Mouse (Mus musculus) frontal cortex, postnatal 25 days (tissue): Measurements from ENCODE around the gene Ccdc148.

ENCODE experiments used
- DNase-seq, 2 experiments: peaks; one replicate each; pipeline ENCODE4 v3.0.0; 2022; ENCODE audit warnings: low spot score in 2 of 2

Gene Ccdc148

DNA sequence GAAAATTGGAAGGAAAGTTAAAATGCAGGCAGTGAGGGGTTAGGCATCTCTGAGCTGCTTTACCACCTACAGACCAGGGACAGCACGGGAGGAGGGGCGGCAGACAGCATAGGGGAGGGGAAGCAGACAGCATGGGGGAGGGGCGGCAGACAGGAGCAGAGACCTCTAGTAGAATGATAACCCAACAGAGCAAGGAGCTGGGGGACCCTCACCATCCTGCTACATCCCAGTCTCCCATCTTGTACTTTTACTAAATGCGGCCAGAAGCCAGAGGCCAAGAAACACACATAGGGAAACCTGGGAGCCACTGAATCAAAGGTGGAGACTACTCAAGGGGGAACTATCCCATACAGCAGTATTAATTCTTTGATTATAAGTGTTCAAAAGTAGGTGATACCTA is 242.1 kb downstream of the Ccdc148 start:
- DNase-seq, result no peak

DNA sequence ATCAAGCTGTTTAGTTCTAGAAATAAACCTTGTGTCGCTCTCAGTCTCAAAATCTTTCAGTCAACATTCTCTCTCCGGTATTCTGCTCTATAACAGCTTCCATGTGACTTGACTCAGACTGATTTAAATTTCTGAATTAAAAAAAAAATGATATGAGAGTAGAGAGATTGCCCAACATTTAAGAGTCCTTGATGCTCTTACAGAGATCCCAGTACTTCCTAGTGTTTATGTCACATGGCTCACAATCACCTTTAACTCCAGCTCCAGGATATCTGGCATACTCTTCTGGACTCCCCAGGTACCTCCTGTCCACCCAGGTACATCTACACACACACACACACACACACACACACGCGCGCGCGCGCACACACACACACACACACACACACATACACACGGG is 248.1 kb downstream of the Ccdc148 start:
- no peak for DNase-seq

GRCm38 (mm10) chr2:58906814-58907516 is 253.5 kb downstream of the Ccdc148 start:
- no peak for DNase-seq

- DNase-seq, result no peak
Observed at GRCm38 (mm10) chr2:58905057-58905456, 255.4 kb downstream of the Ccdc148 start.

GRCm38 (mm10) chr2:58879876-58880275 is 280.6 kb downstream of the Ccdc148 start:
- DNase-seq, result no peak

DNA sequence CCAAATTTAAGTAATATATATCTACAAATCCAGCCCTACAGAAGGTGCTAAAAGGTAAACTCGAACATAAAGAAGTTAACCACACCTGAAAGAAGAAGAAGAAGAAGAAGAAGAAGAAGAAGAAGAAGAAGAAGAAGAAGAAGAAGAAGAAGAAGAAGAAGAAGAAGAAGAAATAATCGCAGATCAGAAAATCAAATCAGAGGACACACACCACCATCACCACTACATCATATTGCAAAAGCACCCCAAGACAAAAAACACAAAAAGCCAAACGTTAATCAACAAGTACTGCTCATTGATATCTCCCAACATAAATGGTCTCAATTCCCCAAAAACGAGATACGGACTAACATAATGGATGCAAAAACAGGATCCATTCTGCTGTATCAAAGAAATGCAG is 301.3 kb downstream of the Ccdc148 start, which contains the start of gene Gm11099:
Gene Gm11099, plus strand, starts transcription at position 301 of the 400 bp plus-strand sequence.
- no peak for DNase-seq

GRCm38 (mm10) chr2:58844499-58844898 is 316.0 kb downstream of the Ccdc148 start:
- no peak for DNase-seq

DNA sequence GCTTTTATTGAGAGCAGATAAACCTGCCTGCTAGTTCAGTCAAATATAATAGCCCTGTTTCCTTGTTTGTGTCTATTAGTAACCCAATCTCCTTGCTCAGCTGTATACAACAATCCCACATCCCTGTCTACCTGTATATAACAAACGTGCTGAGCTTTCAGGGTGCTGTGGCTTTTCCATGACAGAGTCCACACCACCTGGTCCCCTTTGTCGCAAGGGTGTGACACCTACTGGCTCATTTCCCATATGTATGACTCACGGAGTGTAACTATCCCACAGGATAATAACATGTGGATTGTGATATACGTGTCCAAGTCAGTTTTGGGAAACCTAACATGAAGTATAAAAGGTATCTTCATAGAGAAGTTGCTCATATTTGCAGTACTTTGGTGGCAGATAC is 318.0 kb downstream of the Ccdc148 start:
- DNase-seq, result no peak

GRCm38 (mm10) chr2:58841021-58841420 is 319.5 kb downstream of the Ccdc148 start:
- no peak for DNase-seq

- DNase-seq, result no peak
Observed at GRCm38 (mm10) chr2:58832253-58832980, 328.1 kb downstream of the Ccdc148 start.

GRCm38 (mm10) chr2:58829981-58830742 is 330.3 kb downstream of the Ccdc148 start:
- no peak for DNase-seq

GRCm38 (mm10) chr2:58828910-58829600 is 331.4 kb downstream of the Ccdc148 start:
- no peak for DNase-seq

DNA sequence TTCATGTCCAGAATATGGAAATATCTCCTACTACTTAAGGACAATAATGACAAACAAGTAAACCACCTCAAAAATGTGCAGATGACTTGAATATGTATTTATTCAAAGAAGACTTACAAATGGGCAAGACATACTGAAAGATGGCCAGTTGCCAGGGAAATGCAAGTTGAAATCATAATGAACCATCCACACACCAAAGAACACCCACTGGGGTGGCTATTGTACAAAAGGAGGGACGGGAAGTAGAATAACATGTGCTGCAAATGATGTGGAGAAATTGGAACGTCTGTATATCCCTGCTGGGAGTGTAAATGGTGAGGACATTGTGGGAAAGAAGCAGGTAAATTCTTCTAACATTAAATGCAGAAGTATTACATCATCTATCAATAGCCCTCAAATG is 347.5 kb downstream of the Ccdc148 start:
- no peak for DNase-seq

DNA sequence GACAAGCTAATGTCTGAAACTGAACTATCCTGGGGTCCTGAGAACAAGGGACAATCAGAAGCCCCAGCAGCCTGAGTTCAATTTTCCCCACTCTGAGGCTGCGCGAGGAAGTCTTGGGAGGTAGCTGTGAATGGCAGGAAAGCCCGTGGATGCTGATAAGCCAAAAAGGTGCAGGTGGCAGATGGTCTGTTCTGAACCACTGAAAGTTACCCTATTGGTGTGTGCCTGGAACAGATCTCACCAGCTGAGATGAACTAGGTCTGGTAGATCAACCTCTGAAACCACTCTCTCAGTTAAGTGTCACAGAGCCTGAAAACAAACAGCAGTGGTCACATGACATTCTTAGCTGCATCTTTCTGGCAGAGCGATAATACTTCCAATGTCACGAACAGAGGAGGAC is 360.9 kb downstream of the Ccdc148 start:
- DNase-seq, result no peak

- no peak for DNase-seq
Observed at GRCm38 (mm10) chr2:58799126-58799525, 361.4 kb downstream of the Ccdc148 start.

DNA sequence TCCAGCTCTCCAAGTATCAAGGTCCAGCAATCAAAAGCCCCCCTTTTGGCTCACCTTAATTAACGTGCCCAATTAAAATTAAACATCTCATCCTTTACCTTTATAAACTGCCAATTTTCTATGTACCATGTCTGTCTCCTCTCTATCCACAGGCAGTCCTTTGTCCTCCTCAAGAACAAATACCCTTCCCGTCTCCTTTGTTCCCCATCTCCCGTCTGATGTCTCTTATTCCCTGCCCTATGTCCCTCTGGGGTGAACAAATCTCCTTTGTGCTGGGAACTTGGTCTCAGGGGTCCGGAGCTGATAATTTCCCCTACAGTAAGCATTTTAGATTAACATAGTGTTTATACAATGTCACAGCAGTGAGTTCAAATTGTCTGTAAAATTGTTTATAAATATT is 363.0 kb downstream of the Ccdc148 start:
- DNase-seq, result no peak

DNA sequence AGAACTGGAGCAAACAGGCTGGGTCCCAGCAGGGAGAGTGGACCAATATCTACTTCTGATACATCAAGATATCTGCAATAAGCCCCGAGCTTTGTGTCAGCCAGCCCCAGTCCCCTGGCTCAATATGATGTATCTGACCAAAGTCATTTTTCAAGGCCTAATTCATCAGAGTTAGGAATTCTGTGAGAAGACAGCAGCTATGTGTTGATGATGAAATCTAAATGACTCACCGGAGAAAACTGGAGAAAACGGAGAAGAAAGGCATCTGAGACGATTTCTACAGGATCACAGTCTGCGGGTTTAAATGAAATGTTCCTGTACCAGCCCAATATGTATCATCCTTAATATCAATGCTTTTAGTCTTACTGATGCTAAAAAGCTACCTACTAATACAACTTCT is 365.1 kb downstream of the Ccdc148 start:
- no peak for DNase-seq

DNA sequence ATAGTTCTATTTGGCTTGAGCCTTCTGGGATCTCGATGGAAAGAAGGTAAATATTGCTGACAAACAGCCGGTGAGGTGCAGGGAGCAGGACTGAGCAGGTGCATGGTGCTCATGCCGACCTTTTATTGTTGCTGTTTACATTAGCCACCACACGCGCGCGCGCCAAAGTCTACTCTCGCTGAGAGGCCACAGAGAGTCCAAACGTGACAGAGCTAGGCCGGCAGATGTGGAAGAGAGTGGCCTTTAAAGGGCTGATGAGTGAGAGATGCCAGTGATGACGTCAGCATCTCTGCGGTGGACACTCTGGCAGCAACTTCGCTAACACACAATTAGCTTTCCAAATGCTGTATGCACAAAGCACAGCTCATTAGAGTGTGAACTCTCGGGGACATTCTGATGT is 366.0 kb downstream of the Ccdc148 start:
- no peak for DNase-seq

DNA sequence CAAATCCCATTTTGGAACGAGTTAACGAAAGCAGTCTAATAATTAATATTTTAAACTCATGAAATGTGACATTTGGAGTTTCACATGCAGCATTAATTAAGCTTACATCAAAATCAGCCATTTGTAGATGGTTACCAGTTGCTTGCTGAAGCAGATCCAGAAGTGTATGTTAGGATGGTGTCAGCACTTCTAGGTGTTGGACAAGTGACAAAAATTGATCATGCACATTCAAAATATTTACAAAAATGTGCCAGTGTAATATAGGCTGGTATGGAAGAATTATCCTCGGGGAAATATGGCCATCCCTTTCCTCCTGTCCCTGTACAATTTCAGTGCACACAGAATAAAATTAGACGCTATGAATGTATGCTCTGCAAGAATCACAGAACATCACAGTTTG is 370.1 kb downstream of the Ccdc148 start:
- no peak for DNase-seq

DNA sequence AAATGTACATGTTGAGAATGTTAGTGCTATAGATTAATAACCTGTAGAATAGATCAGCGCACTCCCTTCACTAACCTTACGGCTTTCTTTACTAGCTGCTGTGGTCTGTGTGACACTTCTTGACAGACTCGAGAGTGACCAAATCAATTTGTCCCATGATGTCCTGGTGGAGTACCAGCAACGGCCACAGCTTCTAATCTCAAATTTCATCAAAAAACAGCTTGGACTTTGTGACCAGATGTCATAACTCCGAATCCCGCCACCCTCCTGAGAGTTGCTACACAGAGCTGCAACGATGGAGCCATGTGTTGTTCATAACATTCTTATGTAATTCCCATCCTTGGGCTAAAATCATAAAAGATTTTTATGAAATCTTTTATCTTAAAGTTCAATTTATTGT is 370.5 kb downstream of the Ccdc148 start:
- no peak for DNase-seq

DNA sequence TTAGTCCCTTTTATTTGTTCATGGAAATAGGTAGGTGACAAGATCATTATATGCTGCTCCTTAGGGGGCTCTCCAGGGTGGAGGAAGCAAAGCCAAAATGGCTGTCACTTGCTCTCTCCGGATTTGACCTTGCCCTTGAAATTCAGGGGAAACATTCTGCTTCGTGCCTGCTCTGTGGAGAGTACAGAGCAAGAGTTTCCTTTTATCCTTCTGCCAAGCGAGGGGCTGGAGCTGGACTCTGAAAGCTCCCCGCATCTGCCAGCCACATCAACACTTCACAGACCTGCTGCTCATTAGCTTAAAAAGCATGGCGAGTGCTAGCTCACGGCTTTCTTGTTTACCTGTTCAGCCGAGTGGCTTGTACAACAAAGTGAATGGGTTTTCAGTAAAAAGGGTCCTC is 373.1 kb downstream of the Ccdc148 start:
- DNase-seq, result no peak

DNA sequence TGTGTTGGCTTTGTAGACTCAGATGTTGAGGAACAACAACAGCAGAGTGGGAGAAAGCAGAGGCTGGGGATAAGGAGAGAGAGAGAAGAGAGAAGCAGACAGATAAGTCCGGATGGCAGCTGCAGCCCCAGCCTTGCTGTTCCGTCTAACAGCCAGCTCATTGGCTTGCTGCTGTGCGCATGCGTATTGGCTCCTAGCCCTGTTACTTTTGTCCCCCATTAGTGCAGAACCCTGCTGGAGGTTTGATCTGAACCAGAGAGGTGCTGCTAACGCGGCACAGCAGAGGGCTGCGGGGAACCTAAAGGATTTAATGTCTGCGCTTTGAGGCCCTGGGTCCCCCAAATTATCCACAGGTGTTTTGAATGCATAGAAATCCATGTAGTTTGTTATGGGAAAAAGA is 373.8 kb downstream of the Ccdc148 start:
- no peak for DNase-seq
